Mouse (Mus musculus) layer of hippocampus, postnatal 36 days (tissue): ENCODE measurements at regions not wholly inside any gene's neighbourhood (a gene's known extent, or its start where the extent isn't known, plus 50 kb on each side); places are given as distances from the start of the nearest gene placed in this dataset.

Experiments used
- DNase-seq, 2 experiments: peaks; one replicate each; pipeline ENCODE4 v3.0.0; 2022
- microRNA-seq, 2 experiments: library from miRNA; unstranded; fragments of <30 nt; microRNA quantifications; one replicate each; pipeline ENCODE4 v1.2.0; 2021

DNA sequence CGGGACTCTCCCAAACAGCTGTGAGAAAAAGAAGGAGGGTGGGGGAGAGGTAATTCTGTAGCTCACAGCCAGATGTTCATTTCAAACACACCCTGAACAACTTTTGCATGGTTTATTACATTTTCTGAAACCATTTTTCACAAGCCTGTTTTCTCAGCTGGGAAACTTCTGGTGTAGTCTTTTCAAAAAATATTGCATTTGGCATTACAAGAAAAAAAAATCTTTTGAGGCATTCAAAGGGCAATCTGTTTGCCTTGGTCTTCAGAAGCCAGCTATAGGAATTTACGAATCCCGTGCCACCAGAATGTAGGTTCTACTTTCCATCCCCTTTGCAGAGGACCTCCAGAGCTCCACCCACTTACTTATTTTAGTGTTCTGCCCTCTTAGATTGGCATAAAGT, 681.7 kb downstream of the Gm826 start:
- no peak for DNase-seq

DNA sequence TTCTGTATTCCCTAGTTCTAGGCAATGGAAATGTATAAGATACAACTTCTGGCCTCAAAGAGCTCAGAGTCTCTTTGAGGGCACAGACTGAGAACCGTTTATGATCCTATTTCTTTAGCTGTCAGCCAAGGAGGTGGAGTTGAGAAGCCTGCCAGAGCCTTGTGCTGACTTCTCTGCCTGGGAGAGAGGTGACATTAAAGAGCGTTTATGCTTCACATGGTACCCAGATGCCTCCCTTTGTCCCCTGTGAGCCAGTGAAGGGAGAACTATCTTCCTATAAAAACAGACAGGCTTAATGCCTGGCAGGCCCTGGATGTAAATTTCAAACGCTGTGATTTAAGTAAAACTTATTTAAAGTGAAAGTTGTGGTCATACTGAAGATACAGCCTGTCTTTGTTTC, 657.1 kb downstream of the Gm826 start:
- no peak for DNase-seq

GRCm38 (mm10) chr2:159680641-159681040, 653.3 kb downstream of the Gm826 start:
- DNase-seq: no peak

DNA sequence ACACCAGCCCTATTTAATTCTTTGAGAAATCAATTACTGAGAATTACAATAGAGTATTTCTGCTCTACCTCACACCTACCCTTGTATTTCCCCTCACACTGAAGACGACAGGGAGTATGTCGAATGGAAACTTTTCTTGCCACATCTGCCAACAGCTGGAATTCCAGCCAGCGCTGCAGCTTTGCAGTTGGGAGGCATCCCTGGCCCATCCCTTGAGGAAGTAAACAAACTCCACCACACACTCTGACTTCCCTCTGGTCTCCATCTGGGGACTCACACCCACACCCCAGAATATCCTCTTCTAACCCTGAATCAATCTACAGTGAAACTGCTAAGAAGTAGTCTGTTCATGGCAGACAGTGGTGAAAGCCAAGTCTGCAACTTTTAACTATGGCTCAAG, 630.9 kb downstream of the Gm826 start:
- DNase-seq: no peak

- no peak for DNase-seq
Observed at GRCm38 (mm10) chr2:159708141-159708540, 625.8 kb downstream of the Gm826 start.

- DNase-seq: no peak
Observed at GRCm38 (mm10) chr2:159714633-159715032, 619.3 kb downstream of the Gm826 start.

DNA sequence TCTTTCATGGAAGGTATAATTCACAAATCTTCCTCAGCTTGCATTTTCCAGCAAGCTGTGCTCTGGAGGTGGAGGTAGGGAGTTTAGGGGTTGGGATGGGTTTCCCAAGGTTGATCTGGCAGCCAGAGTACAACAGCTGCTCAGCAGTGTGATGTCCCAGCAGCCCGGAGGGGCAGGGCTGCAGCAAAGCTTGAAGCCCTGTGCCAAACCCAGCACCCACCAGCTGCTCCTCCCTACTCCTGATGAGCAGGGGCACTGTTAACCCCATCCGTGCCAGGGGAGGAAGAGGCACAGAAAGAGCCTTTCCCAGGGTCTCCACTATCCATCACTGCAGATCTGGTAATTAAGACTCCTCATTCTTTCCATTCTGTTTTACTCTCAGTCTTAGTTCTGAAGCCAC, 615.2 kb downstream of the Gm826 start:
- no peak for DNase-seq

GRCm38 (mm10) chr2:159725158-159726076, 608.5 kb downstream of the Gm826 start:
- no peak for DNase-seq

- DNase-seq: no peak
Observed at GRCm38 (mm10) chr2:159729301-159729700, 604.7 kb downstream of the Gm826 start.

- DNase-seq: no peak
Observed at GRCm38 (mm10) chr2:159730221-159730620, 603.7 kb downstream of the Gm826 start.

DNA sequence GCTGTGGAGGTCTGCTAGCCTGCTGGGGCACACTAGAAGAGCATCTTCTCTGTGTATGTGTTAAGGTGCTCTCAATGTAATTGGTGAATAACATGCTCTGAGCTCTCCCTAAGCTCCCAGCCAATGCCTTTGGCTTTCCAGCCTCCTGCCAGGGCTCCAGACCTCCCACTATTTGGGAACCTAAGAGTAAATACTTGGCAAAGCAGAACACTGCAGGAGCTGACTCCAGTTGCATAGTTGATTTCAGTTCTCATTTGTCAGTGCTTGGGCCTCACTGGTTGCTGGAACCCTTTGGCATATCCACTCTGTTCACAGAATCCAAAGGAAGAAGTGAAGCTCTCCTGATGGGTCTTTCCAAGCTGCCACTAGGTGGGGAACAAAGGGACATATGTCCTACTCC, 602.7 kb downstream of the Gm826 start:
- DNase-seq: no peak

GRCm38 (mm10) chr2:159732413-159732812, 601.5 kb downstream of the Gm826 start:
- no peak for DNase-seq

DNA sequence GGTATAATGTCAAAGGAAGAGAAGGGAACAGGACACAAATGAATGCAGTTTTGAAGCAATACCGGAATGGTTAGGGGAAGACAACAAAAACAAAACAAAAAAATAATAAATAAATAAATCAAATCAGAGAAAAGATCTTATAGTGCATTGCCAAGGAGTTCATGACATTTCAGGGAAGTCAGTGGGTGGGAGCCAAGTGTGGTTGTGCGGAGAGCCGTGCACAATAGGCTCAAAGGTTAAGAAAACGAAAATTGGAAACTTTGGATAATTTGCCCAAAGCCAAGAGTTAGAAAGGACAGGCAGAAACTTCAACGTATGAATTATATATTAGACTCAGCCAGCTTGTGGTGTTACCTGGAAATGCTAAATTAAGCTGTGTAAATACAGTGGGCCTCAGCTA, 599.4 kb downstream of the Gm826 start:
- DNase-seq: no peak

- DNase-seq: peak in 1 of 2 experiments; percentile 20
Observed at GRCm38 (mm10) chr2:159755541-159756011, 578.4 kb downstream of the Gm826 start.

DNA sequence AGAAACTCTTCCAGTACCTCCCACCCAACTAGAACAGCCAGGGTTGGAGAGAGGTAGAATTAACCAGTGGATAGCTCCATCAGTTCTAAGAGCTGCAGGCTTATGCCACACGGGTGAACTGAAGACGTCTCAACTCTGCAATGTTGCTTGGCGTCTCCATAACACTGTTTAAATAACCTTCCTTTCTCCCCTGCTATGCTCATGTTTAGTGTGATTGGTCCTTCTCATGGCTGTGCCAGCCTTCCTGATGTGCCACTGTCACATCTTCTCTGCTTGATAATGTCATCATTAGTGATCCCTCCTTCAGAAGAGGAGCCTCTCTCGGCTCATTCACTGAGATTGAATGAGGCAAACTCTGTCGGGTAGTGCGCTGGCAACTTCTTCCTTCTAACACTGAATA, 573.2 kb downstream of the Gm826 start:
- no peak for DNase-seq

- no peak for DNase-seq
Observed at GRCm38 (mm10) chr2:159763115-159763514, 570.8 kb downstream of the Gm826 start.

Small RNA genes lying in the stretch of these regions (microRNA-seq; reads per million reads assigned to microRNA genes)
- gene Gm44319: 0 reads per million in 2 experiments
